Mouse (Mus musculus) CH12.LX (cell line): ENCODE data around the gene Snupn. TPM values are rescaled to one million over a fixed set of nuclear protein-coding genes. Genes with fewer than 3 reads are reported as not detected.

ENCODE experiments used
- DNase-seq: peaks from one replicate; pipeline ENCODE4 v3.0.0-alpha.2; 2013; ENCODE audit errors: extremely low read depth
- H3K27ac ChIP-seq: 2 replicates; pipeline ENCODE4 v1.5.1; 2012; ENCODE audit warnings: low read depth, mild to moderate bottlenecking, control low read depth, moderate library complexity; ENCODE audit not compliant: insufficient read depth
- H3K27me3 ChIP-seq: replicated peaks from 2 replicates; pipeline ENCODE3; 2012; ENCODE audit warnings: inconsistent platforms
- H3K36me3 ChIP-seq, 2 experiments: replicated peaks in 1 of 2; 2 replicates each; pipeline versions ENCODE3 to v1.6.1; 2012; ENCODE audit warnings: inconsistent platforms in 1 of 2, low read length in 1 of 2, mild to moderate bottlenecking in 1 of 2, mixed read lengths in 1 of 2, moderate library complexity in 1 of 2; ENCODE audit not compliant: control insufficient read depth in 1 of 2, insufficient read depth in 1 of 2
- H3K4me1 ChIP-seq, 2 experiments: 2 replicates each; pipeline ENCODE4 v1.6.1; 2012; ENCODE audit warnings: inconsistent platforms in 1 of 2, moderate library complexity in 1 of 2; ENCODE audit not compliant: insufficient read depth in 2 of 2, control insufficient read depth in 1 of 2
- H3K4me2 ChIP-seq: 2 replicates; pipeline ENCODE4 v1.6.1; 2012; ENCODE audit warnings: low read depth, mild to moderate bottlenecking, control low read depth; ENCODE audit not compliant: poor library complexity, insufficient read depth, severe bottlenecking
- H3K4me3 ChIP-seq, 3 experiments: fragments of 150-350 bp in 1 of 3; sonication (generic) in 1 of 3; replicated peaks in 1 of 3; 2 replicates each; pipeline versions ENCODE3 to v1.5.1; 2011 to 2012; ENCODE audit warnings: low read depth in 2 of 3, low read length in 2 of 3, mild to moderate bottlenecking in 2 of 3, moderate library complexity in 2 of 3, control low read depth in 1 of 3, improper control_type of control experiment in 1 of 3, inconsistent platforms in 1 of 3, mixed read lengths in 1 of 3; ENCODE audit not compliant: poor library complexity in 1 of 3
- H3K79me2 ChIP-seq: replicated peaks from 2 replicates; pipeline ENCODE4 v1.6.1; 2012; ENCODE audit warnings: mild to moderate bottlenecking, moderate library complexity; ENCODE audit not compliant: control insufficient read depth, poor library complexity, insufficient read depth, severe bottlenecking; ENCODE audit errors: extremely low read depth
- H3K9ac ChIP-seq: 2 replicates; pipeline ENCODE4 v1.6.1; 2012; ENCODE audit warnings: low read depth, mild to moderate bottlenecking, control low read depth, moderate library complexity; ENCODE audit not compliant: insufficient read depth
- H3K9me3 ChIP-seq: replicated peaks from 2 replicates; pipeline ENCODE3; 2012; ENCODE audit warnings: low read length, inconsistent platforms, mixed read lengths
- BHLHE40 ChIP-seq: IDR thresholded peaks from 2 replicates; pipeline ENCODE4 v1.6.1; 2011; ENCODE audit warnings: mild to moderate bottlenecking, low read depth, low read length, improper control_type of control experiment
- CHD2 ChIP-seq: IDR thresholded peaks from 2 replicates; pipeline ENCODE4 v1.6.1; 2011; ENCODE audit warnings: low read length, improper control_type of control experiment
- E2F4 ChIP-seq: IDR thresholded peaks from 2 replicates; pipeline ENCODE4 v1.6.1; 2011; ENCODE audit warnings: low read depth, low read length, improper control_type of control experiment; ENCODE audit not compliant: insufficient replicate concordance
- ELF1 ChIP-seq: IDR thresholded peaks from 2 replicates; pipeline ENCODE4 v1.6.1; 2014; ENCODE audit warnings: low read depth, mild to moderate bottlenecking, inconsistent platforms, low read length, improper control_type of control experiment
- ETS1 ChIP-seq: conservative IDR thresholded peaks from 2 replicates; pipeline ENCODE4 v1.6.1; 2012; ENCODE audit warnings: low read depth, mild to moderate bottlenecking, inconsistent platforms, low read length, improper control_type of control experiment, moderate library complexity
- GABPA ChIP-seq: IDR thresholded peaks from 2 replicates; pipeline ENCODE4 v1.6.1; 2012; ENCODE audit warnings: low read depth, low read length, improper control_type of control experiment, inconsistent platforms; ENCODE audit not compliant: insufficient replicate concordance
- HCFC1 ChIP-seq: IDR thresholded peaks from 2 replicates; pipeline ENCODE4 v1.6.1; 2012; ENCODE audit warnings: low read depth, mild to moderate bottlenecking, inconsistent platforms, low read length, improper control_type of control experiment
- IRF4 ChIP-seq: IDR thresholded peaks from 2 replicates; pipeline ENCODE4 v1.6.1; 2014; ENCODE audit warnings: low read depth, mild to moderate bottlenecking, inconsistent platforms, low read length, improper control_type of control experiment
- JUN ChIP-seq: IDR thresholded peaks from 2 replicates; pipeline ENCODE4 v1.6.1; 2011; ENCODE audit warnings: low read depth, mild to moderate bottlenecking, low read length, improper control_type of control experiment, moderate library complexity; ENCODE audit not compliant: insufficient read depth
- JUND ChIP-seq: conservative IDR thresholded peaks from 2 replicates; pipeline ENCODE4 v1.6.1; 2011; ENCODE audit warnings: low read depth, low read length, improper control_type of control experiment
- MAX ChIP-seq: IDR thresholded peaks from 2 replicates; pipeline ENCODE4 v1.6.1; 2011; ENCODE audit warnings: low read length, improper control_type of control experiment
- MAZ ChIP-seq: IDR thresholded peaks from 2 replicates; pipeline ENCODE4 v1.6.1; 2012; ENCODE audit warnings: low read depth, mild to moderate bottlenecking, inconsistent platforms, low read length, improper control_type of control experiment, moderate library complexity
- MXI1 ChIP-seq: IDR thresholded peaks from 2 replicates; pipeline ENCODE4 v1.6.1; 2011; ENCODE audit warnings: mild to moderate bottlenecking, low read depth, low read length, improper control_type of control experiment
- MYC ChIP-seq: IDR thresholded peaks from 2 replicates; pipeline ENCODE4 v1.6.1; 2011; ENCODE audit warnings: low read depth, mild to moderate bottlenecking, improper control_type of control experiment, low read length
- NELFE ChIP-seq: IDR thresholded peaks from 2 replicates; pipeline ENCODE4 v1.6.1; 2011; ENCODE audit warnings: low read depth, low read length, improper control_type of control experiment
- PAX5 ChIP-seq: IDR thresholded peaks from 2 replicates; pipeline ENCODE4 v1.6.1; 2012; ENCODE audit warnings: low read length, inconsistent platforms, mixed read lengths
- POLR2A ChIP-seq: IDR thresholded peaks from 2 replicates; pipeline ENCODE4 v1.6.1; 2011; ENCODE audit warnings: low read depth, mild to moderate bottlenecking, improper control_type of control experiment, low read length
- POLR2AphosphoS2 ChIP-seq: IDR thresholded peaks from 2 replicates; pipeline ENCODE4 v1.6.1; 2011; ENCODE audit warnings: low read depth, low read length, improper control_type of control experiment
- RCOR1 ChIP-seq: conservative IDR thresholded peaks from 2 replicates; pipeline ENCODE4 v1.6.1; 2012; ENCODE audit warnings: low read depth, mild to moderate bottlenecking, inconsistent platforms, low read length, improper control_type of control experiment
- TBP ChIP-seq: conservative IDR thresholded peaks from 2 replicates; pipeline ENCODE4 v1.6.1; 2011; ENCODE audit warnings: low read depth, low read length, improper control_type of control experiment
- TCF12 ChIP-seq: IDR thresholded peaks from 2 replicates; pipeline ENCODE4 v1.6.1; 2014; ENCODE audit warnings: low read depth, mild to moderate bottlenecking, inconsistent platforms, low read length, improper control_type of control experiment
- USF1 ChIP-seq: IDR thresholded peaks from 2 replicates; pipeline ENCODE4 v1.6.1; 2014; ENCODE audit warnings: low read depth, mild to moderate bottlenecking, inconsistent platforms, low read length, improper control_type of control experiment
- USF2 ChIP-seq: conservative IDR thresholded peaks from 2 replicates; pipeline ENCODE4 v1.6.1; 2011; ENCODE audit warnings: low read depth, low read length, improper control_type of control experiment
- ZKSCAN1 ChIP-seq: IDR thresholded peaks from 2 replicates; pipeline ENCODE4 v1.6.1; 2012; ENCODE audit warnings: low read depth, inconsistent platforms, low read length, improper control_type of control experiment, borderline replicate concordance
- ZNF384 ChIP-seq: IDR thresholded peaks from 2 replicates; pipeline ENCODE4 v1.6.1; 2012; ENCODE audit warnings: low read depth, low read length, improper control_type of control experiment, inconsistent platforms
- dilution Hi-C: fragments of 300-500 bp; cut with MboI; formaldehyde crosslinking; loops from 2 replicates; pipeline ENCODE4 v1.14.3; 2020; ENCODE audit warnings: low sequenced_read_pairs; ENCODE audit not compliant: extremely low pct_unique_long_range_greater_than_20kb, extremely low pct_ligation_motif_present
- in situ Hi-C: fragments of 300-500 bp; cut with MboI; formaldehyde crosslinking; loops from 3 replicates; pipeline ENCODE4 v1.14.3; 2019; ENCODE audit warnings: low sequenced_read_pairs, low pct_ligation_motif_present, low pct_unique_long_range_greater_than_20kb, mixed read lengths
- polyA plus RNA-seq: library from polyadenylated mRNA; unstranded; fragments of >175 nt; gene quantifications from 2 replicates; pipeline ENCODE4 v1.2.1, GENCODE M21; 2012; ENCODE audit warnings: low read depth; ENCODE audit not compliant: insufficient read length
- total RNA-seq, 2 experiments: library from RNA; depleted of rRNA; stranded (reverse); fragments of 300-350 nt in 1 of 2; fragments of >200 nt in 1 of 2; gene quantifications; 2 replicates each; pipeline ENCODE4 v1.2.3; 2012 to 2014

The Snupn gene
- total and polyA plus RNA-seq, 3 experiments, result 18.3 to 25.1 (median 21.2) TPM

DNA sequence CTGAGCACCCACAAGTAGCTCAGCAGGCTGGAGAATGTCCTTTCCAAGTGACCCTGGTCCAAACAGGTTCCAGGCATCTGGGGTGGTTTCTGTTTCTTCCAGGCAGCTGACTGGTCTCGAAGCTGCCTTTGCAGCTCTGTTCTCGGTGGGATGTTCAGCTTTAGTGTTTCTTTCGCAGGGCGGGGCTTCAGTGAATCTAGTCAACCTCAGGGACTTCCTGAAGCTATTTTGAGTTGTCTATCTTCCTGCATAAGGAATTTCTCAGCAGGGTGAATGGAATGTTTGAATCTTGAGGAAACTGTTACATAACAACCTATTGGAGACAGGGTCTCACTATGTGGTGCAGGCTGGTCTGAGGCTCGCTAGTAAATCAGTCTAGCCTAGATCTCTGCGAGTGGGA, 29.5 kb downstream of the Snupn start:
- H3K4me2 ChIP-seq, result no peak overlapping the region
- no peak for TF ChIP-seq PAX5
- TF ChIP-seq ZKSCAN1, result no peak
- no peak for TF ChIP-seq ETS1
- TF ChIP-seq TCF12, result no peak
- TF ChIP-seq BHLHE40, result no peak
- no peak for TF ChIP-seq HCFC1
- TF ChIP-seq USF2, result no peak
- TF ChIP-seq MAZ, result no peak
- TF ChIP-seq USF1, result no peak
- TF ChIP-seq RCOR1, result no peak
- no peak for TF ChIP-seq GABPA
- no peak for TF ChIP-seq ZNF384
- no peak for TF ChIP-seq MAX
- no peak for TF ChIP-seq POLR2A
- no peak for TF ChIP-seq POLR2AphosphoS2
- TF ChIP-seq JUN, result no peak
- TF ChIP-seq JUND, result no peak
- no peak for TF ChIP-seq NELFE
- no peak for TF ChIP-seq MXI1
- no peak for TF ChIP-seq TBP
- H3K4me3 ChIP-seq, result no peak overlapping the region
- no peaks in the 10 kb centered on the region for H3K9me3 ChIP-seq
- H3K79me2 ChIP-seq, result no peaks in the 10 kb centered on the region
- peaks cover 0 to 4% of the 10 kb centered on the region in 2 experiments; a peak in 1 of 4 replicates for H3K4me1 ChIP-seq
- in situ Hi-C loops (no loop called here), dilution Hi-C loops (no loop called here)
- no peak for DNase-seq
- H3K36me3 ChIP-seq, result peaks cover 21 to 68% of the 10 kb centered on the region in 2 experiments
- H3K9ac ChIP-seq, result no peak overlapping the region
- H3K27ac ChIP-seq, result no peak overlapping the region
- H3K27me3 ChIP-seq, result no peaks in the 10 kb centered on the region

DNA sequence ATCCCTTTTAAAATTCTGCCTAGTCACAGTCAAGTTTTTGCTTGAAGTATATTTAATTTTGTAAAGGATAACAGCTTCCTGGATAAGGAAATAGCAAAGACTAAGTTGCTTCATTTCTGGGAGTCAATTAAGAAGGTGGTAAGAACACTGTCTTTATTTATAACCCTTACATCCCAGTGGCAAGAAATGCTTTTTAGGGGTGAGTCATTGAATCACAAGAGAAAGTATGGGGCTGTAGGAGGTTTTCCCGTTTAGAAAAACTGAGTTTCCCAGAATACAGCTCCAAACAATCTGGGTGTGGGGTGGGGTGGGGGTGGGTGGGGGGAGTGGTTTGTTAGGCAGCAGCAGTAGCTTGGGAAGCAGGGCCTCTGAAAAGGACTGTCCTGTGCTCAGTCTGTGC, 30.8 kb downstream of the Snupn start:
- Histone ChIP-seq H3K4me2 (no peak overlapping the region), H3K9me3 (no peaks in the 10 kb centered on the region), H3K36me3 (peaks cover 21 to 64% of the 10 kb centered on the region in 2 experiments), H3K27ac (no peak overlapping the region), H3K79me2 (no peaks in the 10 kb centered on the region)
- DNase-seq, result no peak
- in situ Hi-C loops, result no loop called here
- no peak for TF ChIP-seq E2F4
- no peak for TF ChIP-seq RCOR1
- TF ChIP-seq ELF1, result no peak
- TF ChIP-seq ETS1, result no peak
- no peak for TF ChIP-seq IRF4
- TF ChIP-seq USF2, result no peak
- TF ChIP-seq CHD2, result no peak
- no peak for TF ChIP-seq MYC
- TF ChIP-seq POLR2A, result no peak
- TF ChIP-seq BHLHE40, result no peak
- TF ChIP-seq, all 38 proteins: peak for 0
- no peak overlapping the region for H3K9ac ChIP-seq
- H3K4me3 ChIP-seq, result no peak overlapping the region
- no peaks in the 10 kb centered on the region for H3K27me3 ChIP-seq
- no peaks in the 10 kb centered on the region for H3K4me1 ChIP-seq
- dilution Hi-C loops, result no loop called here
